Mouse (Mus musculus) erythroblast, adult 5-6 weeks (primary cell): Measurements from ENCODE around the gene Scp2. TPM values are rescaled to one million over a fixed set of nuclear protein-coding genes. Genes with fewer than 3 reads are reported as not detected.

ENCODE experiments used
- total RNA-seq, 2 experiments: library from RNA; stranded (forward) in 1 of 2; stranded (reverse) in 1 of 2; fragments of 150-400 nt in 1 of 2; fragments of 200-764, 138-1000 nt in 1 of 2; gene quantifications; 2 replicates each; pipeline versions ENCODE4 v1.2.3 to v1.2.4; 2015 to 2017; ENCODE audit warnings: low replicate concordance in 2 of 2

Gene Scp2
- total RNA-seq, 2 experiments from 2014 or later, result 74.2 to 78.6 TPM

Other genes with a start within 250 kb of the Scp2 start
- gene Cpt2, start 221.4 kb downstream of the Scp2 start, total RNA-seq (2015; ENCODE audit: low replicate concordance), result 4.4 and 14.2 TPM in 2 replicates
- gene Cpt2, start 221.4 kb downstream of the Scp2 start, total RNA-seq (2017; ENCODE audit: low replicate concordance), result 4.5 and 6.1 TPM in 2 replicates
- not detected in 2 replicates for gene Slc1a7, start 176.7 kb downstream of the Scp2 start, total RNA-seq (2015; ENCODE audit: low replicate concordance)
- gene Slc1a7, start 176.7 kb downstream of the Scp2 start, total RNA-seq (2017; ENCODE audit: low replicate concordance), result not detected in 2 replicates
- gene Podn, start 48.6 kb downstream of the Scp2 start, total RNA-seq (2015; ENCODE audit: low replicate concordance), result not detected in 2 replicates
- not detected in 2 replicates for gene Podn, start 48.6 kb downstream of the Scp2 start, total RNA-seq (2017; ENCODE audit: low replicate concordance)
- gene Echdc2, start 20.4 kb upstream of the Scp2 start, total RNA-seq (2015; ENCODE audit: low replicate concordance), result not detected in 2 replicates
- not detected in 2 replicates for gene Echdc2, start 20.4 kb upstream of the Scp2 start, total RNA-seq (2017; ENCODE audit: low replicate concordance)
- not detected in 2 replicates for gene Zyg11a, start 73.0 kb upstream of the Scp2 start, total RNA-seq (2015; ENCODE audit: low replicate concordance)
- gene Zyg11a, start 73.0 kb upstream of the Scp2 start, total RNA-seq (2017; ENCODE audit: low replicate concordance), result not detected in 2 replicates
- 3.8 and 4.0 TPM in 2 replicates for gene Zyg11b, start 156.1 kb upstream of the Scp2 start, total RNA-seq (2015; ENCODE audit: low replicate concordance)
- 3.8 and 3.9 TPM in 2 replicates for gene Zyg11b, start 156.1 kb upstream of the Scp2 start, total RNA-seq (2017; ENCODE audit: low replicate concordance)
- gene Coa7, start 183.1 kb upstream of the Scp2 start, total RNA-seq (2015; ENCODE audit: low replicate concordance), result 0.38 and 14.2 TPM in 2 replicates
- gene Coa7, start 183.1 kb upstream of the Scp2 start, total RNA-seq (2017; ENCODE audit: low replicate concordance), result 0.51 and 0.70 TPM in 2 replicates
- gene Shisal2a, start 238.4 kb upstream of the Scp2 start, total RNA-seq (2015; ENCODE audit: low replicate concordance), result not detected in 2 replicates
- gene Shisal2a, start 238.4 kb upstream of the Scp2 start, total RNA-seq (2017; ENCODE audit: low replicate concordance), result not detected in 2 replicates